Mouse (Mus musculus) duodenum, adult 2 months (tissue): ENCODE results near the gene Cdiptos. TPM values are rescaled to one million over a fixed set of nuclear protein-coding genes. Genes with fewer than 3 reads are reported as not detected.

Source experiments
- polyA plus RNA-seq: library from polyadenylated mRNA; depleted of rRNA; stranded (reverse); fragments of >200 nt; gene quantifications from 2 replicates; pipeline ENCODE4 v1.2.3, GENCODE M21; 2012; ENCODE audit warnings: low replicate concordance; rRNA removed

Cdiptos gene
- 0.09 and 0.42 TPM in 2 replicates for polyA plus RNA-seq

DNA sequence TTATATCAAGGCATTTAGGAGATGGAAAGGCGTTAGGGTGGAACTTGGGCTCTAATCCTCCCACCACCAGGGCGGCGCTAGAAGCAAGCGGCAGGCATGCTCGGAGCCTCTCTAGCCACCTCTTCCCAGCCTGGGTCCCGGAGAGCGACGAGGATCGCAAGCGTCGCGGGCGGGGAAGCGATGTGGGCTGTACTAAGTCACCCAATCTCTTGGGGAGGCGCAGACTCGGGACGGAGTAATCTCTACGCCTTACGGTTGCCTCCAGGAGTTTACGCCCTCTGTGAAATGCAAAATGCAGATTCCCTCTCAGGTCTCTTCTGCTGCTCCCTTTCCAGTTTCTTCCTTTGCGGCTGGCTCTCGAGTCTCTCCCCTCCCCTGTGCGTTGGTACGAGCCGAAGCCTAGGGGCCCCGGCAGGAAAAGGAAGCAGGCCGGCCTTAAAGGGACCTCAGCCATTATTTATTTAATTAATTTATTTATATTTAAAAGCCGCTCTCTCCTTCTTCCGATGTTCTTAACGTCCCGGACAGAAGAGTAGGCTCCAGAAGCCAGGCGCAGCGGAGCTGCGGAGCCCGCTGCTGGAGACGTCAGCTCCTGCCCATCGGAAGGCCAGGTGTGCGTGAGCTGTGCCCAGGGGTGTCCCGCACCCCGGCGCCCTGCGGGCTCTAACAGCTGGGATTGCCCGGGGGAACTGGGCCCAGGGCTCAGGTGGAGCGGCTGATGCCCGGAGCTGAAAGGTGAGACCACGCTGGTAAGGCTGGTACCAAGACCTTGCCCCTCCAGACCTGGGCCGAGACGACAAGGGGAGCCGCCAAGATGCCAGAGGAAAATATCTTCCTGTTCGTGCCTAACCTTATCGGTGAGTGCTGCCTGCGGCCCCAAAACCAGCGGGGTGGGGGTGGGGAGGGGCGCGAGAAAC is at the start of gene Cdiptos:
Cdiptos (minus strand) TSS at position 149 of the 917 bp plus-strand sequence.

DNA sequence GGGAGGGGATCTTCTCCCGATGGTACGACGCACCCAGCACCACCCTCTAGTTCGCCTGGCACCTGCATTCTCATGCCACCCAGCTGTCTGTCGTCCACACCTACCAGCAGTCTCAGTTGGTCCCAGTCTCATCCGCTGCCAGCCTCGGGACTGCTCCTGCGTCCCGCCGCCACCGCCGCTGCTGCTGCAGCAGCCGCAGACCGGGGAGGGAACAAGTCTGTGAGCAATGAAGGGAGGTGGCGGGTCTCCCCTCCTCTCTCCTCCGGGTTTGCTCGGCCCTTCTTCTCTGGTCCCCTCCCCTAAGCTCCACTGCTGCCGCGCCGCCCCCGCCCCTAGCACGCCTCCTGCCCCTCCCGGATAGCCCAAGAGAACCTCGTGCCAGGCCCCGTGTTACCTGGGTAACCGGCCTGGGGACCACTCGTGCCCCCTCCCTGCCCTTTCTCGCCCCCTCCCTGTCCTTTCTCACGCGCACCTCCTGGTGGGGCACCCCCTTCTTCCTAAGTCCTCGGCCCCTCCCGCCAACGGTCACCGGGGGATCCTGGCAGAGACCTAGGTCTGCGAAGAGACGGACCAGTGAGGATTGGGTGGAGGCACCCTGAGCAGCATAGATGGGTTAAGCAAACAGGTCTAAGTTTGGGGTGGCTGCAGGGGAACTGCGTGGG is 45.1 kb upstream of the Cdiptos start, which contains the start of the genes Gm42742 and Prrt2:
Gm42742 (minus strand) TSS at position 197 of the 662 bp plus-strand sequence.
Prrt2 (minus strand) TSS at position 311 of the 662 bp plus-strand sequence.

DNA sequence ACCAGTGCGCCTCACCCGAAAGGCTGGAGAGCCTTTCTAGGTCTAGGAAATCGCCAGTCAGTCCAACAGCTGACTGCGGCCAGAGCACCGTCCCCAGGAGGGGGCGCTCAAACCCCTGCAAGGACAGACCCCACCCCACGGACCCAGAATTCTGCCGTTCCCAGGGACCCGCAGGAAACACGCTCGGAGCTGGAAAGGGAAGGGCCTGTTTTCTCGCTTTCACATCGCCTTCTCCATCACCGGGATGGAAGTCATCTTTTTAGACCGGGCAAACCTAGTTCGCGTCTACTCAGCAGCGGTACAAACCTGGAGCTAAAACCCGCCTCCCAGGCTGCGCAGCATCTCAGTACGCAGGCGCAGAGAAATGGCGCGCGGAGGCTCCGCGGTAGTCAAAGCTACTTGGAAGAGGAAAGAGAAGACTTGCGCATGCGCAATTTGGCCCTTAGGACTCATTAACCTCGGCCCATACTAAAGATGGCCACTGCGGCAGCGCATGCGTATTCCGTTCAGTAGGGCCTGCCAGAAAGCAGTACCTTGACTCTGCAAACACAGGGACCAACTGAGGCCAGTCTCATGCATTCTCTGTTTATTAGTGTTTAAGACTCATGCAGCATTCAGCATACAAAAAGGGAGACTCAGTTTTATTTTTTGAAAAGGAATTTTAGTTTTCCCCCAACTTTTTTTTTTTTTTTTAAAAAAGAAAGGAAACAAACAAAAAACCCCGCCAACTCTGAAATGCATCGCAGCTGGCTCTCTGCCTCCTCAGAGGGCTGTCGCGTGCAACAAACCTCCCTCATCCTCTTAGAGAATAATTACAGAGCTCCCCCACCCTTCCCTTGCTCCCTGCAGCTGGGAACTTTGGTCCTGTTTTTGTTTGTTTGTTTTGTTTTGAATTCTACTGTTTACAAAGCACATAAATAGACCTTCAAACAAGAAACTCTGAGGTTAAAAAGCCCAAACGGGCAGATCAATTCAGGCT is 41.4 kb upstream of the Cdiptos start, which contains the start of gene Pagr1a:
Pagr1a (minus strand) TSS at position 382 of the 979 bp plus-strand sequence.

DNA sequence TGATC is 40.4 kb upstream of the Cdiptos start, which contains the start of gene Pagr1b:
Pagr1b (minus strand) TSS at position 4 of the 5 bp plus-strand sequence.

DNA sequence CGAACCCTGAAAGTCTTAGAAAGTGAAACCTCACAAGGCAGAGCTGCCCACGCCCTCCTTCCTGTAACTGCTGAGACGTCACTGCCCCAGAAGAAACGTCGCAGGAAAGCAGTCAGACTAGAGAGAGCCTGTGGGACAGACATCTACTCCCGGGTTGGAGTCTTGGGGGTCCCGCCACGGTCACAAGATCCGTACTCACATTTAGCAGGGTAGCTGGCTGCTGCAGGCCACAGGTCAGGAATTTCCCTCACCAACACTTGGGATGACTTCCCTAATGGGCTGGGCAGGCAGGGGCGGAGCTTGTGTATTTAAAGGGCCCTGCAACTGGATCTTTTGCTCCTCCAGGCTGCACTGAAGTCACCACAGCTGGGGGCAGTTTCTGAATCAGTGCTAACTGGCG is 38.4 kb upstream of the Cdiptos start, which contains the start of gene Mvp:
Mvp (minus strand) TSS at position 302 of the 400 bp plus-strand sequence.

DNA sequence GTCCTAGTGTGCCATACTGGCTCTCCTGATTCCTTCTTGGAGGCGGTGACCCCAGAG is 177 bp downstream of the Cdiptos start, which contains the start of gene Cdipt:
Cdipt (plus strand) TSS at position 22 of the 57 bp plus-strand sequence.

DNA sequence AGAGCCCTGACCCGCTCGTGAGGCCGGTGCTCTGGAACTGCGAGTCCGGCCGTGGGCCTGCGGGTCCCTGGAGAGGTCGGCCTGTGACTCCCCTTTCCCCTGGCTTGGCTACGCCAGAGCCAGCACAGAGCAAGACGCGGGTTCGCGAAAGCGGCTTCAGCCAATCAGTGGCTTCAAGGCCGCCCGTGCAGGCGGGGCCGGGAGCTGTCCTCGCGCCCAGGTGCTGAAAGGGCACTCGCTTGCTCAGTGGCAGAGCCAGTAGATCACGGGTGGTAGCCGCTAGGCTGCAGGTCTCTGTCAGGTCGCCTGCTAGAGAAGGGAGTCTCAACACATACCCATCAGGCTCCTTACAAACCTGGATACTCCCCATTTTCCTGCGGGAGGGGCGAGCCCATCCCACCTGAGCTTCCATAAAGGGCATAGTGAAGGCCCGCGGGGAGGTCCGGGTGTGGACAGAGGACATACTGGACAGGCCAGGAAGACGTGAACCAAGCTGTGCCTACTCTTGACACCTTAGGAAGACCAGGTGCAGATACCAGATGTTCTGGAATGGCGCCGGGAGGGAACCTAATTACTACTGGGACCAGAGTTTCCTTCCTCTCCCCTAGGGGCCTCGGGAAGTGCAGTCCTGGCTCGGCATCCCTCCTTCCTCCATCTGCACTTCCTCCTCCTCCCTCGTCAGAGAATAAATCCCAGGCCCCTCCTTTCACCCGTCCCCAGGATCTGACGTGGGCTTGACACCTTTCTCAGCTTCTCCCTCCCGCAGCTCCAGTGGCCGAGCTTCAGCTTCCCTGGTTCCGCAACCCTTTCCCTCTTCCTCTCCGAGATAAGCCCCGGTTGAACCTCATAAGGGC is 25.9 kb downstream of the Cdiptos start, which contains the start of gene Sez6l2:
Sez6l2 (plus strand) TSS at position 771 of the 854 bp plus-strand sequence.

DNA sequence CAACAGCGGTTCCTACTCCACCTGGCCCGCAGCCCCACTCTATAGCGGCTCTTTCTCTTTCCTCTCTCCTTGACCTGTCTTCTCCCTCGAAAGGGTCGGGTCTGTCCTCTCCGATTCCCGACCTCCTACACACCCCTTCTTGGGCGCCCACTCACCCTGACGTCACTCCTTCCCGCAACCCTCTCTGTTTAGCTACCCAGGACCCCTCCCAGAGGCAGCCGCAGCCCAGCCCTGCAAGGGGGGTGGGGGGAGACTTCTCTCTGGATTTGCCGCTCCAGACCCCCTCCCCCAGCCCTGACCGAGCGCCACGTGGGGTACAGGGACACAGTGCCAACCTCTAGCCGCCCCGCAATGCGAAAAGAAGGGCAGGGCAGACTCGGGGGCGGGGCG is 26.5 kb downstream of the Cdiptos start, which contains the start of gene Asphd1:
Asphd1 (minus strand) TSS at position 180 of the 390 bp plus-strand sequence.

DNA sequence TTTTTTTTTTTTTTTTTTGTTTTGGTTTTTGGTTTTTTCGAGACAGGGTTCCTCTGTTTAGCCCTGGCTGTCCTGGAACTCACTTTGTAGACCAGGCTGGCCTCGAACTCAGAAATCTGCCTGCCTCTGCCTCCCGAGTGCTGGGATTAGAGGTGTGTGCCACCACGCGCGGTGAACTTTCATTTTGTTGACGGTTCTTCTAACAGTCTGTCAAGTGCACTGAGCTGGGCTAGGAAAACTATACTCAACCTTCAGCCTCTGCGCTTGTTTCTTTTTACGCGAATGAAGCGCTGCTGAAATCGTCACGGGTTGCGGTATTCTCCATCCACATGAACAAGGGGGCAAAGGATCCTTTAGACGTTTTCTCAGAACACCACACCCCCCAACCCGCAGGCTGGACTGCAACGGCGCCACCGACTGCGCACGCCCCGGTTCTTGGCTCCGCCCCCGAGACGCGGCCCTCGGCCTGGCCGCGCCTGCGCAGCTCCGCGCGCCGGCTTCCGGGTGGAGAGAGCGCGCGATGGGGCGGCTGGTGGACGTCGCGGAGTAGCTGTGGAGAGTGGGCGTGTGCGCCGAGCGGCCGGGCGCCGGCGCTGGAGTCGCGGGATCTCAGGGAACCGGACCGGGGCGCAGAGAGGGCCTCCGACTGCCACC is 47.4 kb downstream of the Cdiptos start, which contains the start of gene Kctd13:
Kctd13 (plus strand) TSS at position 496 of the 654 bp plus-strand sequence.

DNA sequence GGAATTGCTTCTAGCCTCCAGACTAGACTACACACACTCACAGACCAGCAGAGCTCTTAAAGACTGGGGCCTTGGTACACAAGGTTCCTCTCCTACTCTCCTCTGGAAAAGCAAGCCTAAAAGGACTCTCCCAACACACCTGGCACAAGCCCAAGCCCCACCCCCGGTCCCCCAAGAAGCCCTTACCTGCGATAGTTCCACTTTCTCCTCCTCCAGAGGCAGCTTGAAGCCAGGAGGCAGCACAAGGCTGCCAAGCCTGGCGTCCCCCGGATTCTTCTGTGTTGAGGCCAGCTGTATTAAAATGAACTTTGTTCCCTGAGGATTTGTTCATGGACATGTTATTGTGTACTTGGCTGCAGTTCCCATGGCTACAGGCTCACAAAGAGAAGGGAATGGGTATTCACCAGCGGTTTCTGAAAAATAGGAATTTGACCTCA is 53.3 kb downstream of the Cdiptos start, which contains the start of gene Tmem219:
Tmem219 (minus strand) TSS at position 294 of the 437 bp plus-strand sequence.

Other genes with a start within 250 kb of the Cdiptos start
- 406 and 574 TPM in 2 replicates for gene Mapk3, start 216.5 kb downstream of the Cdiptos start, polyA plus RNA-seq
- 8.1 and 8.2 TPM in 2 replicates for gene Gdpd3, start 209.8 kb downstream of the Cdiptos start, polyA plus RNA-seq
- gene Ypel3, start 199.1 kb downstream of the Cdiptos start, polyA plus RNA-seq, result 262 and 424 TPM in 2 replicates
- gene Tbx6, start 194.6 kb downstream of the Cdiptos start, polyA plus RNA-seq, result 2.1 and 3.5 TPM in 2 replicates
- 89.9 and 160 TPM in 2 replicates for gene Ppp4c, start 183.6 kb downstream of the Cdiptos start, polyA plus RNA-seq
- gene Fam57b, start 178.4 kb downstream of the Cdiptos start, polyA plus RNA-seq, result 5.2 TPM in 2 replicates
- not detected in 2 replicates for gene 4930451I11Rik, start 144.5 kb downstream of the Cdiptos start, polyA plus RNA-seq
- 0.76 TPM in 1 of 2 replicates, not detected in the other for gene Doc2a, start 128.7 kb downstream of the Cdiptos start, polyA plus RNA-seq
- 2.7 and 5.0 TPM in 2 replicates for gene Hirip3, start 114.1 kb downstream of the Cdiptos start, polyA plus RNA-seq
- gene Ino80e, start 113.7 kb downstream of the Cdiptos start, polyA plus RNA-seq, result 44.3 and 46.4 TPM in 2 replicates
- 70.4 and 83.1 TPM in 2 replicates for gene Taok2, start 91.4 kb downstream of the Cdiptos start, polyA plus RNA-seq
- gene Tmem219, start 53.2 kb downstream of the Cdiptos start, polyA plus RNA-seq, result 203 and 206 TPM in 2 replicates
- gene Kctd13, start 47.2 kb downstream of the Cdiptos start, polyA plus RNA-seq, result 13.9 and 20.5 TPM in 2 replicates
- 0.30 and 0.55 TPM in 2 replicates for gene Asphd1, start 26.5 kb downstream of the Cdiptos start, polyA plus RNA-seq
- 1.6 and 2.2 TPM in 2 replicates for gene Sez6l2, start 25.5 kb downstream of the Cdiptos start, polyA plus RNA-seq
- gene Cdipt, start 184 bp downstream of the Cdiptos start, polyA plus RNA-seq, result 215 and 466 TPM in 2 replicates
- gene Mvp, start 38.5 kb upstream of the Cdiptos start, polyA plus RNA-seq, result 193 and 250 TPM in 2 replicates
- gene Pagr1b, start 40.4 kb upstream of the Cdiptos start, polyA plus RNA-seq, result 2.4 TPM in 1 of 2 replicates, not detected in the other
- gene Pagr1a, start 41.3 kb upstream of the Cdiptos start, polyA plus RNA-seq, result 1.5 TPM in 1 of 2 replicates, not detected in the other
- gene Gm42742, start 45.0 kb upstream of the Cdiptos start, polyA plus RNA-seq, result 19.5 and 23.9 TPM in 2 replicates
- gene Prrt2, start 45.1 kb upstream of the Cdiptos start, polyA plus RNA-seq, result 4.2 and 5.7 TPM in 2 replicates
- gene Maz, start 50.9 kb upstream of the Cdiptos start, polyA plus RNA-seq, result 288 and 667 TPM in 2 replicates
- 3.9 and 4.4 TPM in 2 replicates for gene Kif22, start 66.4 kb upstream of the Cdiptos start, polyA plus RNA-seq
- gene Zg16, start 111.2 kb upstream of the Cdiptos start, polyA plus RNA-seq, result 1,613 and 5,119 TPM in 2 replicates
- 24.0 and 31.4 TPM in 2 replicates for gene AI467606, start 115.3 kb upstream of the Cdiptos start, polyA plus RNA-seq
- 0.43 and 0.95 TPM in 2 replicates for gene Qprt, start 146.1 kb upstream of the Cdiptos start, polyA plus RNA-seq
- gene Spn, start 161.7 kb upstream of the Cdiptos start, polyA plus RNA-seq, result 2.0 and 2.7 TPM in 2 replicates
- gene Cd2bp2, start 220.0 kb upstream of the Cdiptos start, polyA plus RNA-seq, result 10.0 and 13.1 TPM in 2 replicates
- 29.8 and 44.7 TPM in 2 replicates for gene Tbc1d10b, start 232.4 kb upstream of the Cdiptos start, polyA plus RNA-seq
- 0.38 TPM in 1 of 2 replicates, not detected in the other for gene Mylpf, start 232.8 kb upstream of the Cdiptos start, polyA plus RNA-seq